Mouse (Mus musculus): ENCODE results near the gene Adamts2.

The Adamts2 gene

GRCm38 (mm10) chr11:50720856-50721550, 119.1 kb downstream of the Adamts2 start:
- no peak for DNase-seq (ENCODE audit: extremely low read depth, insufficient read length, low spot score)

DNA sequence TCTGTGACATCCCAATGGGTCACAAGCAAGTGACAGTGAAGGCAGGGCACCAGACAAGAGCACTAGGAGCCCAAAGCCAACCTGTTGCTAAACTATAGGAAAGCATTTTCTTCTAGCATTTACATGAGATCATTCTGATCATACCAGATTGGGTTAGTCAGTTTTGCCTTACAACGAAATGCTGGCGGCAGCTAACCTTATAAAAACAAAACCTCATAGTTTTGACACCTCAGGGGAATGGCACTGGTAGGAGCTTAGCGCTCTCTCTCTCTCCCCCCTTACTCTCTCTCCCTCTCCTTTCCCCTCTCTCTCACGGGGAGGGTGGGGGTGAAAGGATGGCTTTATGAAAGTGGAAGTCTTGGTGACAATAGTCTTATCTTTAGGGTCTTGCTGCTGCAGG, 123.7 kb downstream of the Adamts2 start:
- no peak for DNase-seq (ENCODE audit: extremely low read depth, insufficient read length, low spot score)

- no peak for DNase-seq (ENCODE audit: extremely low read depth, insufficient read length, low spot score)
Measured at GRCm38 (mm10) chr11:50726035-50726434, 124.2 kb downstream of the Adamts2 start.

- no peak for DNase-seq (ENCODE audit: extremely low read depth, insufficient read length, low spot score)
Measured at GRCm38 (mm10) chr11:50733146-50733545, 131.3 kb downstream of the Adamts2 start.

DNA sequence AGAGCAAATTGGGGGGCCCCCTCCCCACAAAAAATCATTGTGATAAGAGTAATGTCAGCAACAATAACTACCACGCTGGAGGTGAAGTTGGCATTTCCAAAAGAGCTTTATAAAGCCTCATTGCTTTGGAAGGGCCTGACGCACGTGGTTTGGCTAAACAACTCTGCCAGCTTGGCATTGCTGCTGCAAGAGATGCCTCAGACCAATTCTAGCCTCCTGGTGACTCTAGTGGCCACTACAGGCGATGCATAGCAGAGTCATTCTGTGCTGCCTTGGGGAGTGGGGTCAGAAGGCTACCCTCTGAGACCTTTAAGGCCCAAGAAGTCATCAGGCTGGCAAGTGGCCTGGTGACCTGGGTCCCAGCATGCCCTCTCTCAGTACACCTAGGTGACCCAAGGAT, 132.2 kb downstream of the Adamts2 start:
- no peak for DNase-seq (ENCODE audit: extremely low read depth, insufficient read length, low spot score)

- no peak for DNase-seq (ENCODE audit: extremely low read depth, insufficient read length, low spot score)
Measured at GRCm38 (mm10) chr11:50736548-50736947, 134.7 kb downstream of the Adamts2 start.

- DNase-seq (ENCODE audit: extremely low read depth, insufficient read length, low spot score), result no peak
Measured at GRCm38 (mm10) chr11:50738436-50738835, 136.6 kb downstream of the Adamts2 start.

- DNase-seq (ENCODE audit: extremely low read depth, insufficient read length, low spot score), result no peak
Measured at GRCm38 (mm10) chr11:50739453-50739852, 137.6 kb downstream of the Adamts2 start.

DNA sequence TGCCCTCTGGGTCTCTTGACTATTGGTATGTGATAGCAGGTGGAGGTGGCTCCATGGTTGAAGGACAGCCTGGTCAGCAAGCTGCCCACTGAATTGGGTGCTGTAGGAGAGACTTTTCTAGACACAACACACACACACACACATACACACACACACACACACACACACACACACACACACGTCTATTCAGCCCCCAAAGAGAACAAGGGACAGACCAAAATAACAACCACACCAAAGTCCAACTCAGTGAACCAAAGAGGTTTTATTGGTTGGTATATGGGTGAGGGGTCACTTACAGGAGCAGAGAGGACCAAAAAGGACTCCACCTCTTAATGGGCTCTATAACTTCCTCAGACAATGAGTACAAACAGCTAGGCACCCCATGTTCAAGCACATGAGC, 140.3 kb downstream of the Adamts2 start:
- DNase-seq (ENCODE audit: extremely low read depth, insufficient read length, low spot score), result no peak

DNA sequence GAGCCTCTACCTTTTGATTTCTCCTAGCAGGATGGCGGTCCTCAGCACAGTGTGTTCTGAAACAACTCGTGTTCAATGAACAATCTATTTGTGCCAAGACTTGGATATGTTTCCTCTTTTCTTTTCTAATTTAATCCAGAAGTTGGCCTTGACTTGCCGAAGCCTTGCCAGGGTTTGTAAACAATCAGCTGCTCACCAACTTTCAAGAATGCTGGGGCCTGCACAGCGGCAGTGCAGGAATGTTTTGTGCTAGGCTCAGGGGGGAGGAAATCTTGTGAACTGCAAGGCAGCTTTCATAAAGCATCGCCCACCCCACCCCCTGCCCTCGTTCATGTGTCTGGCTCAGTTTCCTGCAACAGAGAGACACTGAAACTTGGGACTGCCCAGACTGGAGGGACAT, 143.1 kb downstream of the Adamts2 start:
- no peak for DNase-seq (ENCODE audit: extremely low read depth, insufficient read length, low spot score)

- no peak for DNase-seq (ENCODE audit: extremely low read depth, insufficient read length, low spot score)
Measured at GRCm38 (mm10) chr11:50746508-50746907, 144.6 kb downstream of the Adamts2 start.

GRCm38 (mm10) chr11:50750983-50751585, 149.2 kb downstream of the Adamts2 start:
- DNase-seq (ENCODE audit: extremely low read depth, insufficient read length, low spot score), result no peak

- no peak for DNase-seq (ENCODE audit: extremely low read depth, insufficient read length, low spot score)
Measured at GRCm38 (mm10) chr11:50757741-50758140, 155.9 kb downstream of the Adamts2 start.

DNA sequence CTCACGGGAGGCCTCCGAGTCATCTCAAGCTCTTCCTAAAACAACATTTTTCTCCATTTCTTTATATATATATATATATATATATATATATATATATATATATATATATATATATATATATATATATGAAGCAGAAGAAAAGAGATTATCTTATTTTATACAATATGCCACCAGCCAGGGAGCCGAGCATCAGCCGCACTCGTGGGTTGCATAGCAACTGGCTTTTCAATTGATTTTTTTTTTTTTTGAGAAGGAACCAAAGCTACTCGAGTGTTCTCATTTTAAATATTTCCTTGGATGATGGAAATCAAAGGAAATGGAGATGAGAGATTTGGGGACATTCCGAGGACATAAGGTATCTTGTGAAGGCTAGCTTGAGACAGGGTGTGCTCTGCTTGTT, 164.6 kb downstream of the Adamts2 start:
- DNase-seq (ENCODE audit: extremely low read depth, insufficient read length, low spot score), result no peak

DNA sequence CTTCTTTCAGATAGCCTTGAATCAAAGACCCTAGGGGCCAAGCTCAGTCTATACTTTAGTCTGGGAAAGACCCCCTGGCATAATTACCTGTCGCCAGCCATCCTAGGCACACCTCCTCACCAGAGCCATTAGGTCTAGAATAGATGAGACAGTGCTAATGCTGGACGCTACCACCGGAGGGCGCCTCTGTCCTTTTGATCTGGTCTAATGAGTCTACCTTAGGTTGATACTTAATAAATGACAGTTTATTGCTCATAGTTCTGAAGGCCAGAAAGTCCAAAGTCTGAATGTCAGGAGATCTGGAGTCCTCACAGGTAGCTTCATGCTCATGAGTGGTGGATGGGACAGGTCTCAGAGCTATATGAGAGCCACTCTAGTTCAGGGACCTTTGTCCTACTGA, 165.2 kb downstream of the Adamts2 start:
- no peak for DNase-seq (ENCODE audit: extremely low read depth, insufficient read length, low spot score)

DNA sequence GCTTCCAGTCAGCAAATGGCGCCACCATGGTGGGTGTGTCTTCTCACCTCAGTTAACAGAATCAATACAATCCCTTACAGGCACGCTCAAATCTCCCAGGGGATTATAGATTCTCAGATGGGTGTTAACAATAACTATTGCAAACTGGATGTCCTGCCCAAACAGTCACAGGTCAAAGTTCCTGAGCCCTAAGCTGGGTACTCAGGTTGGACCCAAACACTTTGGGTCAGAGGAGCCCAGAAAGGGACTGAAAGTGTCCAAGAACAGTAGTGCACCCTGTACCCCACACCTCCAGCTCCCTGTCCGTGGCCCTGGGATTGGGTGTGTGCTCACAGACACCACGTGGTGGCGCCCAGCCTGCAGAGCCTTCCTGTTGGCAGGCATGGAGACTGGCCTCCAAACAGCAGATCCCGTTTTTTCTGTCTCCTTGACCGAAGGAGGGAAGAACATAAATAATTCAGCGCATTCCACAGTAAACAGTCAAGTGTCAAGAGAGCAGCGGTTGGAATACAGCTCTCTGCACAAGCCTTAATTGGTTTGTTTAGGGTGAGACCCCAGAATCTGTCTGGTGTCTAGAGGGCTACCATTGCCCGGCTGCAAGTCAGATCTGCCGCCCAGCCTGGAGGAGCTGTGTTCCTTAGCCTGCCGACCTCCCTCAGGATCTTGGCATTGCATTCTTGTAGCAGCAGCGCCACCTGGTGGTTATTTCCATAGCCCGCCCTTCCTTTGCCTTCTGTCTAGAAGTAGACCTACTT, 167.3 kb downstream of the Adamts2 start:
- peak; percentile 55 for DNase-seq (ENCODE audit: extremely low read depth, insufficient read length, low spot score)

DNA sequence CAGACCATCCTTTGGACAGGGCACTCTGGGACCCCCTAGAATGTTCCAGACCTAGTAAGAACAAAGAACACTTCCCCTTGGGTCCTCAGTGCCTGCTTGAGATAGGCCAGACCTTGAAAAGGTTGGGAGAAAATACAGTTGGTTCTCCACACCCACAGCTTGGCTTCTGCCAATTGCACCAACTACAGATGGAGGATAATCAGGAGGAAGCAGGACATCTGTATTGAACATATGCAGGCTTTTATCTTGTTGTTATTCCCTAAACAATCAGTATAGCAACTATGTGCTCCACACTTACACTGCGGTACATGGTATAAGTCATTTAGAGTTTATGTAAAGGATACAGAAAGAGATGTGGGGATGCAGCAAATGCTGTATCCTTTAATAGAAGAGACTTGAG, 169.1 kb downstream of the Adamts2 start:
- no peak for DNase-seq (ENCODE audit: extremely low read depth, insufficient read length, low spot score)

DNA sequence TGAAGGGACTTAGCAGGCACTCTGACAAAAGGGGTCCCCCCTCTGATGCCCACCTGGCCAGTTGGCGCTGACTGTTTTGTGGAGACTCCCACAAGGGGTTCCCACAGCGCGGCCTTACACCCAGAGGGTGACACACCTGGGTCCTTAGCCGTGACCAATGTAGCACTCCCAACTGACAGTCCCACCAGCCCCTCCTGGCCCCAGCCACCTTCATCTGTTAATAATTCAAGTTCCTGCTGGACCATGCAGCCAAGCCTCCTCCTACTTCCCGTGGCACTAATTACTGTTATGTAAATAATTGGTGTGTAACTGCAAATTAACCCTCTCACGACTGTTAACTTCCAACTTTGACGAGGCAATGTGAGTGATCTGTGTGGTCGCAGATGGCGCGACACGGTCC, 195.8 kb downstream of the Adamts2 start:
- no peak for DNase-seq (ENCODE audit: extremely low read depth, insufficient read length, low spot score)

GRCm38 (mm10) chr11:50798836-50799235, 197.0 kb downstream of the Adamts2 start:
- DNase-seq (ENCODE audit: extremely low read depth, insufficient read length, low spot score), result no peak

GRCm38 (mm10) chr11:50814233-50814632, 212.3 kb downstream of the Adamts2 start:
- DNase-seq (ENCODE audit: extremely low read depth, insufficient read length, low spot score), result no peak

GRCm38 (mm10) chr11:50826214-50826613, 224.3 kb downstream of the Adamts2 start:
- DNase-seq (ENCODE audit: extremely low read depth, insufficient read length, low spot score), result no peak

Measured in 3134 (cell line).